Mouse (Mus musculus): ENCODE data around the gene Ap4m1.
"Not testable (repeated sequence)": the region's sequence is repeated elsewhere in the genome, so short reads cannot be mapped to it uniquely, and the experiment has no call there.

Ap4m1 gene

DNA sequence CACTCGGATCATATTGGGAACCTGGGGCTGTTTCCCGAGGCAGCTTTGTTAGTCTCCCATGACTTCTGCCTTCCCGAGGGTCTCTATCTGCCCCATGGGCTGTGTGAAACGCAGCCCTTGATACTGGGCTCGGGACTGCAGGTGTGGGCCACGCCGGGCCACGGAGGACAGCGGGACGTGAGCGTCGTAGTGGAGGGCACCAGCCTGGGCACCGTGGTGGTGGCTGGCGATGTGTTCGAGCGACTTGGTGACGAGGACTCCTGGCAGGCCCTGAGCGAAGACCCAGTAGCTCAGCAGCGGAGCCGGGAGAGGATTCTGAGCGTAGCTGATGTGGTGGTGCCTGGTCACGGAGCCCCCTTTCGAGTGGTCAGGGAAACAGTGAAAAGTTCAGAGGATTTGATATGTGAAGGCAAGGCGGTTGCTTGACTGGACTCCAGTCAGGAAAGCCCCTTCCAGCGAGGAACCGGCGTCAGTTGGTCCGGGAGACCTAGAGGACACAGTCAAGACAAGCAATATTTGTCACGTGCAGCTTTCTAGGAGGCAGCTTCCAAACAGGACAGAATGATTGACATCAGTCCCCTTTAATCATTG is 23.0 kb downstream of the Ap4m1 start:
- no peak for DNase-seq (ENCODE audit: low read depth in 1 of 2, low spot score in 2 of 2)

DNA sequence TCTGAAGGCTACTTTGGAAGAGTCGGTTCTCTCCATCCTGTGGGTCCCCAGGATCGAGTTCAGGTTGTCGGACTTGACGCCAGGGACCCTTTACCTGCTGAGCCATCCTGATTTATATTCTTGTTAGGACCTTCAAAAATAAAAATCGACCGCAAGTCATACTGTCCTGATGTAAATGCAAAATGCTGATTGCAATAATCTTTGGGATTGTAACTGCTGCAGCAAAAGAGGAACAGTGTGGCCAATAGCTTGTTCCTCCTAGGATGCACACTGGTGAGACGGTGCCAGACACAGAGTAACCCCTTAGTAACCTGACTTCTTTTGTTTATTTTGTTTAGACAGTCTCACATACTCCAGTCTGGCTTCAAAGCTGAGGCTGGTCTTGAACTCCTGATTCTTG is 23.7 kb downstream of the Ap4m1 start:
- no peak for DNase-seq (ENCODE audit: low read depth in 1 of 2, low spot score in 2 of 2)

DNA sequence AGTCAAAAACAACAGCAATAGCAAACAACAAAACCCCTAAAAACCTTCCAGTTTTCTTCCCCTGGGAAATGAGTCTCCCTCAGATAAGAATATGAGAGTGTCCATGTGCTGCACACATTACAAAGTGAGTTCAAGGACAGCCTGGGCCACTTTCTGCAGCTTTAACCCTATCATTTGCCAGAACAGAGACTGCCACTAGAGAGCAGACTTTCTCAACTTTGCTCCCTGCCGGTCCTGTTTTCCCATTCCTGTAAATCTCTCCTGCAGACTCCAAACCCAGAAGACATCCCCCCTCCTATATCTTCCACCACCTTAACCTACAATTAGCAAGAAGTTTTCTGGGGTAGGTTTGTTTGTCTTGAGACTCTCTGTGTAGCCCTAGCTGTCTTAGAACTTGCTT is 27.8 kb downstream of the Ap4m1 start:
- no peak for DNase-seq (ENCODE audit: low read depth in 1 of 2, low spot score in 2 of 2)

DNA sequence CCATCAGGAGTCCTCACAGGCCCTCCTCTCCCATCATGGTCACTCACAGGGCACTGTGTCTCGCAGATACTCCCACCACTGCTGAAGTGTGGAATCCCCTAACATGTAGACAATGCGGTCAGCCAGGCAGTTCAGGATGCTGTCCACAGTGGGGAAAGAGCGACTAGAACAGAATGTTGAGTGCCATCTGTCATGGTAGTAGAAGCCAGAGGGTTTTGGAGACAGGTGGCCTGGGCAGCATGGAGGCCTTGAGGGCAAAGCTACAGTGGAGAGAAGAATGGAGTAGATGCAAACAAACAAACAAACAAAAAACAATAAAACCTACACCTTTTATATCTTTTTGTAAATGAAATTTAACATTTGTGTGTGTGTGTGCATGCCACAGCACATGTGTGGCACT is 30.3 kb downstream of the Ap4m1 start:
- DNase-seq (ENCODE audit: low read depth in 1 of 2, low spot score in 2 of 2): no peak

DNA sequence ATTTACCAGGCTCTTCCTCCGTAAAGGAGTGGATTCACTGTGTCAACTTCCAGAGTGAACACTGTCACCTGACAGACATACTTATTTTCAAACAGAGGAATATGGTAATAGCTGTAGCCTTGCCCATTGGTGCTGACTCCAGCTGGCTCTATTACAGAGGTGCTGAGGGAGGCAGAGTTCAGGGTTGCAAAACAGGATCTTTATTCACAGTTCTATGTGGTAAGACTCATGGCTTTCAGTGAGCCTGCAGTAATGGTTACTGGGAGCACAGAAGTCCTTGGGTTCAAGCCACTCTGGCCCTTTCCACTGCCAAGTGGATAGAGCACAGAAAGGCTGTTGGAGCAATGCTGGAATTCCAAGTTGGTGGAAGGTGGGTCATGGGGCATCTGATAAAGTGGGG is 35.5 kb downstream of the Ap4m1 start:
- DNase-seq (ENCODE audit: low read depth in 1 of 2, low spot score in 2 of 2): no peak

DNA sequence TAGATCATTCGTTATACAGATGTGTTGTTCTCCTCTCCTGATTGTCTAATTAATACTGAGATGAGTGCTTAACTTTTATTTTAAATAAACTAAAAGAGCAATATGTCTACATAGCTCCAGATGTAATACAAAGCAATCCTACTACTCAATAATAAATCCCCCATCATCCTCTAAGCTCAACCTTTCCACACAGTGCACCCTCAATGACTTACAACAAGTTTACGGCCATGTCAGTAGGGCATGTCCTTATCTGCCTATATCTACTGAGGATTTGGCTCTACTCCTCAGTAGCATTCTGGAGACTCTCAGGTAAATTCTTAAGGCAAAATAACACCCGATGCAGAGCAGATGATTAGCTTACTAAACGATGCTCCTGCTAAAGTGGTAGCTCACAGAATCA is 36.1 kb downstream of the Ap4m1 start:
- DNase-seq (ENCODE audit: low read depth in 1 of 2, low spot score in 2 of 2): no peak

DNA sequence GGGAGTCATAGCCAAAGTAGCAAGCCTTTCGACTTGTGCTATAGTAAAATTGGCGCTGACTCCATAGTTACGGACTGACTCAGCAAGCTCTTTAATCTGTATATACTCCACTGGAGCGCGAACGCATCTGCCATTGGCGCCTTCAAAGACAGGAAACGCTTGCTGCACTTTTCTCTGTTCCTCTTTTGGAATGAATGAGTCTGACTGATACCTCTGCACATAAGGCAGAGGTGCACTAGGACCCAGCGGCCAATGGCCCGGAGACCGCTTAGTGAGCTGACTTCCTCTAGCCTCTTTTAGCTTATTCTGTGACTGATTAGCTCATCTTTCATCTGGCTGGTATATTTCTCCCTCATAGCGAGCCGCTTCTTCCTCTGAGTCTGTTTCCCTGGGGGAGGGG is 44.8 kb downstream of the Ap4m1 start:
- not testable (repeated sequence) for DNase-seq (ENCODE audit: low read depth in 1 of 2, low spot score in 2 of 2)

DNA sequence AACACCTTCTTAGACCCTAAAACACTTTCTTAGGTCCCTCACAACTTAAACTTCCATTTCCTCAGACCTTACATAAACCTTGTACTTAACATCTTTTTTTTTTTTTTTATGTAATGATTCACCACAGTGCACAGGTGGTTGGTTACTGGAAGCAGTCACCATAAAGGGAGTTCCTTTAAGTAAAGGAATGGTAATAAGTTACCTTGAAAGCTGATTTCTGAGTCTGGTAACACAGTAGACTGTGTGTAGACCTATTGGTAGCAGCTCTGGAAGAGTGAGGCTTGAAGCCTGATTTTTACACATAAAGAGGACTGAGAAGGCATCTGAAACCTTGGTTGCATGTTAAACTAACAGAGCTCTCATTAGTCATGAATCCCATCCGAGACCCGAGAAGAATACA is 48.1 kb downstream of the Ap4m1 start:
- no peak for DNase-seq (ENCODE audit: low read depth in 1 of 2, low spot score in 2 of 2)

DNA sequence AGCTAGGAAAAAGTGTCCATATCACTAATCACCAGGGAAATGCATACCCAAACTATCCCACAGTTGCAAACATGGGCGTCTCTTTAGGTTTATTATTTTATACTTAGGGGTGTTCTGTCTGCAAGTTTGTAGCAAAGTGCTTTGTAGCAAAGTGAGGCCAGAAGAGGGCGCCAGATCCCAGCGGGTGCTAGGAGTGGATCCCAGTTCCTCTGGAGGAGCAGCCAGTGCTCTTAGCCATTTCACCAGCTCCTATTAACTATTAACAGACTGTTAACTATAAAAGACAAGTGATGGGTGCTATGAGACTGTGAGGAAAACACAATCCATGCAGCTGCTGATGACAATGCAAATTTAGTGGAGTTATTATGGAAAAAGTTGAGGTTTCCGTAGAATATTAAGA is 50.3 kb downstream of the Ap4m1 start:
- peak; percentile 61 to 85 for DNase-seq (ENCODE audit: low read depth in 1 of 2, low spot score in 2 of 2)

DNA sequence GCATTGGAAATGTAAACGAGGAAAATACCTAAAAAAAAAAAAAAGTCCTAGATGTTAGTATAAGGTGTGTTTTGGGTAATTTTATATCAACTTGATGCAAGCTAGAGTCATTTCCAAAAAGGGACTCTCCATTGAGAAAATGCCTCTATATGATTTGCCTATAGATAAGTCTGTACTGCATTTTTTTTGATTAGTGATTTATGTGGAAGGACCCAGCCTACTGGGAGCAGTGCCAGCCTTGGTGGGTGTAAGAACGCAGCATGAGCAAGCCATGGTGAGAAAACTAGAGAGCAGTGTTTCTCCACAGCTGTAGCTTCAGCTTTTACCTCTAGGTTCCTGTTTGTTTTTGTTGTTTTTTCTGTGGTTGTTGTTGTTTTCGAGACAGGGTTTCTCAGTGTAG is 51.5 kb downstream of the Ap4m1 start:
- DNase-seq (ENCODE audit: low read depth in 1 of 2, low spot score in 2 of 2): no peak

DNA sequence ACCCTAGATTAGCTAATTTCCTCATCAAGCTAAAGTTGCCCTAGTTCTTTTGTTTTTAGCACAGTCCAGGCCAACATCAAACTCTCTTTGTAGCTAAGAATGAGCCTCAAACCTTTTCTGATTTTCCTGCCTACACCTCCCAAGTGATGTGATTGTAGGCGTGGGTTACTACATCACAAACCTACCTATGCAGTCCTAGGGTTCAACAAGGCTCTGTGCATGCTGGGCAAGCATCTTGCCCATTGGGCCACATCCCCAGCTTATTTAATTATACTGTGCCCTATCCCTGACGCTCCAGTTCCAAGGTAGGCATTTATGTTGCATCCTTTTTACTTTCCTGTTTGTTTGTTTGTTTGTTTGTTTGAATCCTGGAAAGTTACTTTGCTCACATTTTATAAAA is 53.9 kb downstream of the Ap4m1 start, which contains the start of gene Nxpe5:
TSS of gene Nxpe5 (plus strand) at position 199 of the 400 bp plus-strand sequence.
- DNase-seq (ENCODE audit: low read depth in 1 of 2, low spot score in 2 of 2): no peak

DNA sequence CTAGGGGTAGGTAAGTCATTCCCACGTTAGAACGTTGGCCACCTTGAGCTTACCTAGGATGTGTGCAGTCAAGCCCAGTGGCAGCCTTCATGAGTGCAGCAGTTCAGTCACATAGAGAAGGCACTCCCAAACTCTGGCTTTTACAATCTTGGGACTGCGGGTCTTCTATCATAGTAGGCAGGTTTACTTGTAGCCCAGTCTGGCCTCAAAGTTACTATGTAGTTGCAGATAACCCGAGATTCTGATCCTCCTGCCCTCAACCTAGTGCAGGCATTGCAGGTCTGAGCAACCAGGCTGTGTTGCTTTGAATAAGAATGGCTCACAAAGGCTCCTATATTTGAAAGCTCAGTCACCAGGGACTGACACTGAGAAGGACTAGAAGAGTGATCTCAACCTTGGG is 54.7 kb downstream of the Ap4m1 start:
- DNase-seq (ENCODE audit: low read depth in 1 of 2, low spot score in 2 of 2): no peak

DNA sequence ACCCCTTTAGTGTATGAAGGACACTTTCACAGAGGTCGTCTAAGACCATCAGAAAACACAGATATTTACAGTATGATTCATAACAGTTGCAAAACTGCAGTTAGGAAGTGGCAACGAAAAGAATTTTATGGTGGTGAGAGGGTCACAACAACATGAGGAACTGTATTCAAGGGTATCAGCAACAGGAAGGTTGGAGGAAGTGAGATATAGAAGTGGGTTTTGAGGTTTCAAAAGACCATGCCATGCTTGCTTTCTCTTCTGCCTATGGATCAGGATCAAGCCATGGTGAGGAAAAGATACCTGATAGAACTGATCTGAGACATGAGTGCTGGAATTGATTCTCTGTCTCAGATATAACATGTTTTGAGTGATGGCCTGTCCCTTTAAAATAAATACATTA is 55.6 kb downstream of the Ap4m1 start:
- DNase-seq (ENCODE audit: low read depth in 1 of 2, low spot score in 2 of 2): no peak

DNA sequence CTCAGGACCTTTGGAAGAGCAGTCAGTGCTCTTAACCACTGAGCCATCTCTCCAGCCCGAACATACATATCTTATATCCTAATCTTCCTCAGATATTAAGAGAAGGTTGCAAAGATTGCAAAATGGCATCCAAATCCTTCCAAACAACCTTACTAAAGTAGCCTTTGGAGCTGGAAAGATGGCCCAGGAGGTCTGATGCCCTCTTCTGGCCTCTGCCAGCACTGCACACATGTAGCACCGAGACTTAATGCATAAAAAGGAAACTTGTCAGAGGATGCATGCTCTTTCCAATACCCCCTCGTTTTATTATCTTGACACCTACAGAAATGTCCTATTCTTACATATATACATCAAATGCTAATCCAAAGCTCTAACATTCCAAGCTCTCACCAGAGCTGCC is 56.2 kb downstream of the Ap4m1 start:
- no peak for DNase-seq (ENCODE audit: low read depth in 1 of 2, low spot score in 2 of 2)

DNA sequence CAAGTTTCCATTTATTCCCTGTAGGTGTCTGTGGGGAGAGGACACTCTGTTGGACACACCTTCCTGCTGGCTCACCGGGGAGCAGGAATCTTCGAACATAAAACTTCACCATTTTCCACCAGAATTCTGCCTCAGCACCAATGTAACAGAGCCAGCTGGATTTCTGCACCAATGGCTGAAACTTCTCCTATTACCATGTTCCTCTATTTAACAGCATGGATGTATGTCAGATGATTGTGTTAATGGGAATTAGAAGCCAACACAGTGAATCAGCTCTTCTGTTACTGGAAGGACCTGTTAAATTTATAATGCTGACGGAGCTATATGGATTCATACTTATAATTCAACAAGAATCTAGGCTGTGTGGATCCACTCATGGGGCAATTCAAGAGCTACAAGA is 57.7 kb downstream of the Ap4m1 start:
- DNase-seq (ENCODE audit: low read depth in 1 of 2, low spot score in 2 of 2): no peak

Data from monocyte, adult 2 months (primary cell).